Mouse (Mus musculus) MEL (cell line): ENCODE data around the gene Ltc4s. TPM values are rescaled to one million over a fixed set of nuclear protein-coding genes. Genes with fewer than 3 reads are reported as not detected.

Source experiments
- DNase-seq: peaks from one replicate; pipeline ENCODE4 v3.0.0; 2011; ENCODE audit warnings: low read depth, low spot score
- H3K27ac ChIP-seq: 2 replicates; pipeline ENCODE4 v1.5.1; 2012; ENCODE audit warnings: low read depth, mild to moderate bottlenecking, control low read depth, low read length, moderate library complexity; ENCODE audit not compliant: control insufficient read depth
- H3K27me3 ChIP-seq, 2 experiments: fragments of 150-350 bp in 1 of 2; sonication (generic) in 1 of 2; 2 replicates each; pipeline ENCODE4 v1.6.1; 2012; ENCODE audit warnings: low read length in 2 of 2, mild to moderate bottlenecking in 2 of 2, improper control_type of control experiment in 1 of 2, moderate library complexity in 1 of 2; ENCODE audit not compliant: insufficient read depth in 2 of 2, control insufficient read depth in 1 of 2
- H3K36me3 ChIP-seq, 2 experiments: 2 replicates each; pipeline ENCODE4 v1.6.1; 2012 to 2014; ENCODE audit warnings: low read length in 2 of 2, improper control_type of control experiment in 1 of 2, inconsistent platforms in 1 of 2, mild to moderate bottlenecking in 1 of 2; ENCODE audit not compliant: insufficient read depth in 2 of 2, control insufficient read depth in 1 of 2
- H3K4me1 ChIP-seq, 2 experiments: fragments of 150-350 bp in 1 of 2; sonication (generic) in 1 of 2; 2 replicates each; pipeline ENCODE4 v1.6.1; 2012; ENCODE audit warnings: low read length in 2 of 2, improper control_type of control experiment in 1 of 2, mild to moderate bottlenecking in 1 of 2; ENCODE audit not compliant: insufficient read depth in 2 of 2, control insufficient read depth in 1 of 2
- H3K4me3 ChIP-seq, 2 experiments: fragments of 150-350 bp in 1 of 2; sonication (generic) in 1 of 2; 2 replicates each; pipeline ENCODE4 v1.5.1; 2012; ENCODE audit warnings: low read depth in 2 of 2, low read length in 2 of 2, mild to moderate bottlenecking in 2 of 2, moderate library complexity in 2 of 2, control low read depth in 1 of 2, improper control_type of control experiment in 1 of 2; ENCODE audit not compliant: control insufficient read depth in 1 of 2, insufficient read depth in 1 of 2
- H3K79me2 ChIP-seq: 2 replicates; pipeline ENCODE4 v1.6.1; 2012; ENCODE audit warnings: mild to moderate bottlenecking, low read length, moderate library complexity; ENCODE audit not compliant: control insufficient read depth, poor library complexity, insufficient read depth
- H3K9ac ChIP-seq: 2 replicates; pipeline ENCODE4 v1.6.1; 2012; ENCODE audit warnings: low read depth, mild to moderate bottlenecking, control low read depth, low read length, moderate library complexity; ENCODE audit not compliant: control insufficient read depth, poor library complexity, severe bottlenecking
- H3K9me3 ChIP-seq: fragments of 150-350 bp; sonication (generic); replicated peaks from 2 replicates; pipeline ENCODE4 v1.6.1; 2012; ENCODE audit warnings: mild to moderate bottlenecking, low read length, improper control_type of control experiment, moderate library complexity; ENCODE audit not compliant: insufficient read depth
- BHLHE40 ChIP-seq: IDR thresholded peaks from 2 replicates; pipeline ENCODE4 v1.6.1; 2012; ENCODE audit warnings: low read depth, mild to moderate bottlenecking, inconsistent platforms, low read length, improper control_type of control experiment, borderline replicate concordance
- CTCF ChIP-seq, 3 experiments: IDR thresholded peaks in 2 of 3; conservative IDR thresholded peaks in 1 of 3; 2 replicates each; pipeline ENCODE4 v1.5.1; 2011 to 2012; ENCODE audit warnings: low read length in 3 of 3, low read depth in 2 of 3, mild to moderate bottlenecking in 2 of 3, improper control_type of control experiment in 1 of 3, inconsistent platforms in 1 of 3, mixed read lengths in 1 of 3, moderate library complexity in 1 of 3; ENCODE audit not compliant: control insufficient read depth in 1 of 3, insufficient read depth in 1 of 3, poor library complexity in 1 of 3, severe bottlenecking in 1 of 3
- HCFC1 ChIP-seq: IDR thresholded peaks from 2 replicates; pipeline ENCODE4 v1.6.1; 2012; ENCODE audit warnings: low read depth, mild to moderate bottlenecking, inconsistent platforms, low read length, improper control_type of control experiment, moderate library complexity
- MAZ ChIP-seq: IDR thresholded peaks from 2 replicates; pipeline ENCODE4 v1.6.1; 2012; ENCODE audit warnings: low read depth, mild to moderate bottlenecking, inconsistent platforms, low read length, improper control_type of control experiment
- MEF2A ChIP-seq: IDR thresholded peaks from 2 replicates; pipeline ENCODE4 v1.6.1; 2014; ENCODE audit warnings: low read depth, mild to moderate bottlenecking, inconsistent platforms, low read length, improper control_type of control experiment; ENCODE audit not compliant: poor library complexity, insufficient replicate concordance, severe bottlenecking; ENCODE audit errors: extremely low read depth
- MXI1 ChIP-seq: IDR thresholded peaks from 2 replicates; pipeline ENCODE4 v1.6.1; 2011; ENCODE audit warnings: mild to moderate bottlenecking, low read depth, low read length, improper control_type of control experiment
- POLR2A ChIP-seq, 2 experiments: IDR thresholded peaks; 2 replicates each; pipeline ENCODE4 v1.6.1; 2011 to 2012; ENCODE audit warnings: low read length in 2 of 2, mild to moderate bottlenecking in 2 of 2, control low read depth in 1 of 2, improper control_type of control experiment in 1 of 2, low read depth in 1 of 2, moderate library complexity in 1 of 2; ENCODE audit not compliant: control insufficient read depth in 1 of 2, insufficient read depth in 1 of 2, poor library complexity in 1 of 2
- SMC3 ChIP-seq: IDR thresholded peaks from 2 replicates; pipeline ENCODE4 v1.6.1; 2011; ENCODE audit warnings: low read depth, low read length, improper control_type of control experiment
- TAL1 ChIP-seq: IDR thresholded peaks from 2 replicates; pipeline ENCODE4 v1.6.1; 2012; ENCODE audit warnings: mild to moderate bottlenecking, inconsistent platforms, low read length, moderate library complexity, mixed read lengths
- TCF12 ChIP-seq: IDR thresholded peaks from 2 replicates; pipeline ENCODE4 v1.6.1; 2014; ENCODE audit warnings: low read depth, mild to moderate bottlenecking, inconsistent platforms, low read length, improper control_type of control experiment, moderate library complexity
- UBTF ChIP-seq: IDR thresholded peaks from 2 replicates; pipeline ENCODE4 v1.6.1; 2012; ENCODE audit warnings: low read depth, mild to moderate bottlenecking, inconsistent platforms, low read length, improper control_type of control experiment, moderate library complexity, borderline replicate concordance; ENCODE audit not compliant: insufficient read depth
- USF2 ChIP-seq, 2 experiments: IDR thresholded peaks; 2 replicates each; pipeline ENCODE4 v1.6.1; 2011 to 2012; ENCODE audit warnings: improper control_type of control experiment in 2 of 2, low read length in 2 of 2, borderline replicate concordance in 1 of 2, inconsistent platforms in 1 of 2, low read depth in 1 of 2, mild to moderate bottlenecking in 1 of 2; ENCODE audit not compliant: insufficient read depth in 1 of 2
- ZMIZ1 ChIP-seq: IDR thresholded peaks from 2 replicates; pipeline ENCODE4 v1.6.1; 2012; ENCODE audit warnings: low read depth, mild to moderate bottlenecking, inconsistent platforms, low read length, improper control_type of control experiment, moderate library complexity
- polyA plus RNA-seq, 2 experiments: library from polyadenylated mRNA; stranded (reverse) in 1 of 2; unstranded in 1 of 2; fragments of >175 nt in 1 of 2; fragments of >200 nt in 1 of 2; gene quantifications; 2 replicates each; pipeline versions ENCODE4 v1.2.1 to v1.2.4; 2012; ENCODE audit warnings: low replicate concordance in 2 of 2, low read depth in 1 of 2; ENCODE audit not compliant: insufficient read length in 2 of 2, insufficient read depth in 1 of 2, missing spikeins in 1 of 2
- total RNA-seq: library from RNA; depleted of rRNA; stranded (reverse); fragments of 300-350 nt; gene quantifications from 2 replicates; pipeline ENCODE4 v1.2.3, GENCODE M21; 2012

The Ltc4s gene
- total and polyA plus RNA-seq, 3 experiments, result 3.1 to 3.4 TPM; not detected in 1

DNA sequence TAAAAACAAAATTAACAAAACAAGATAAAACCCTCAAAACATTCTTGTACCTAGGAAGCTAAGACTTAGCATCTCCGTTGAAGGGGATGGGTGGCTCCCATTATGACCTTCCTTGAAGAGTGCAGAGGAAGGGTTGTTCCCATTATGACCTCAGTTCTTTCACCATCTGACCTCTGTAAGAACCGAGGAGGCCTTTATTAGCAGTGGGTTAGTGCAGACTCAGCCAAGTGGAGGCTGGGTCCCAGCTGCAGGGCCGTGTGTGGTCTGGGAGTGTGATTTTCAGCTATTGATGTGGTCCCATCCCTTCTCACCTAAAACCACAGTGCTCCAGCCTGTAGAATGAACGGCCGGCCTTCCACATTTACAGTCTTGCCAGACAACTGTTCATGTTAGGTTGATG lies 6.9 kb upstream of the Ltc4s start:
- DNase-seq, result no peak
- no peak for TF ChIP-seq POLR2A (IDR thresholded peaks at IDR 0.05; ENCODE audit: control insufficient read depth in 1 of 2, insufficient read depth in 1 of 2, low read depth in 1 of 2, low read length in 2 of 2, poor library complexity in 1 of 2)
- Histone ChIP-seq H3K9me3 (no peaks in the 10 kb centered on the region), H3K4me3 (no peak overlapping the region), H3K27ac (no peak overlapping the region), H3K79me2 (no peaks in the 10 kb centered on the region), H3K9ac (no peak overlapping the region), H3K4me1 (peaks cover 0 to 2% of the 10 kb centered on the region in 2 experiments; a peak in 1 of 4 replicates), H3K36me3 (no peaks in the 10 kb centered on the region), H3K27me3 (no peaks in the 10 kb centered on the region)

DNA sequence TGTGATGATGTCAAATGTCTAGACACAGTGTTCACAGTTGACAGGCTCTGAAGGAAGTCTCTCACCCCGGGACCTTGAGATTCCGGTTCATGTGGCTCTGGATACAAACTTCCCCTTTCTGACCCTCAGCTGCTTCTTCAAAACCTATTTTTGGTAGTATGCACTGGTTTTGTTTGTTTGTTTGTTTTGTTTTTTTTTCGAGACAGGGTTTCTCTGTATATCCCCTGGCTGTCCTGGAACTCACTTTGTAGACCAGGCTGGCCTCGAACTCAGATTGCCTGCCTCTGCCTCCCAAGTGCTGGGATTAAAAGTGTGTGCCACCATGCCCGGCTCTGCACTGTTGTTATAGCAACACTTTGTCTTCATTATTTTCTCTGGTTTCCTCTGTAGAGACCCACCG lies 5.5 kb upstream of the Ltc4s start:
- Histone ChIP-seq H3K27ac (no peak overlapping the region), H3K4me3 (no peak overlapping the region), H3K9me3 (no peaks in the 10 kb centered on the region), H3K27me3 (no peaks in the 10 kb centered on the region), H3K4me1 (peaks cover 0 to 5% of the 10 kb centered on the region in 2 experiments; a peak in 2 of 4 replicates), H3K36me3 (no peaks in the 10 kb centered on the region; a peak in 2 of 4 replicates), H3K9ac (no peak overlapping the region), H3K79me2 (no peaks in the 10 kb centered on the region)
- TF ChIP-seq UBTF (no peak), HCFC1 (no peak), USF2 (IDR thresholded peaks at IDR 0.05; ENCODE audit: borderline replicate concordance in 1 of 2, insufficient read depth in 1 of 2, low read depth in 1 of 2, low read length in 2 of 2) (no peak), MXI1 (no peak), MAZ (no peak), SMC3 (no peak), BHLHE40 (no peak), TCF12 (no peak), MEF2A (no peak)
- DNase-seq, result no peak

DNA sequence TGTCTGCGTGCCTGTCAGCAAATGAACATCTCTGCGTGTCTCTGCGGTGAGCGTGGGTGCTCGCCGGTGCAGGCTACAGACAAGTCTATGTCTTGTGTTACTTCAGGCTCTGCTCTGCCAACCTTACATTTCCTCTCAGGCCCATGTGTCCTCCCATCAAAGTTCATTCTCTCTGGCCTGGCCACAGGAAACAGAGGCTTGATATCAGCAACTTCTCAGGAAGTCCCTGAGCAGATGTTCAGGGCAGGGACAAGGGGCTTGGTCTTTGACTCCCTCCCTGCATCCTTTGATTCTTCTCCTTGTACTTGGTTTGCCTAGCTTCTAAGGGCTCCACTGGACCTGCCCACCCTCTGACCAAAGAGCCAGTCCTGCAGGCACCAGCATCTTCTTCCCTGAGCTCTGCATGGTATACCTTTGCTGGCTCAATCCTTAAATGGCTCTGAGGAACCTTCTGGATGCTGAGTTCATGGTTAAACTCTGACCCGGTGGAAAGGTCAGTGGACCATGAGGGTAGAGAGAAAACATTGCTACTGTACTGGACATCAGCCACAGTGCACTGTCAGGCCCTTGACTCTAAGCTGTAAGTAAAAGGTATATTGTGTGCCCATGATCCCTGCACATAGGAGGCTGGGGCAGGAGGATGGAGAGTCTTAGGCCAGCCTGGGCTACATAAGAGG lies 2.0 kb upstream of the Ltc4s start:
- Histone ChIP-seq H3K27me3 (no peaks in the 10 kb centered on the region), H3K79me2 (no peaks in the 10 kb centered on the region; the same call in 1 of the 2 replicates), H3K36me3 (peaks cover 0 to 7% of the 10 kb centered on the region in 2 experiments; a peak in 2 of 4 replicates), H3K4me3 (no peak overlapping the region), H3K9ac (no peak overlapping the region), H3K4me1 (peaks cover 3 to 19% of the 10 kb centered on the region in 2 experiments; a peak in 3 of 4 replicates), H3K27ac (no peak overlapping the region), H3K9me3 (no peaks in the 10 kb centered on the region)
- DNase-seq, result no peak
- TF ChIP-seq ZMIZ1 (no peak), TAL1 (peak; percentile 41; the same call in 1 of the 2 replicates), CTCF (IDR thresholded peaks at IDR 0.05 in 2 of 3, conservative IDR thresholded peaks at IDR 0.05 in 1 of 3; ENCODE audit: control insufficient read depth in 1 of 3, insufficient read depth in 1 of 3, low read depth in 2 of 3, low read length in 3 of 3, poor library complexity in 1 of 3, severe bottlenecking in 1 of 3) (no peak)
